Mouse (Mus musculus) limb, embryonic 12.5 days (tissue): ENCODE results near the gene Tmprss11b. TPM values are rescaled to one million over a fixed set of nuclear protein-coding genes. Genes with fewer than 3 reads are reported as not detected.

ENCODE experiments used
- polyA plus RNA-seq: library from polyadenylated mRNA; unstranded; fragments of >200 nt; fragmentation: Nextera tagmentation; extraction: Ambion mirVana; gene quantifications from 2 replicates; pipeline ENCODE4 v1.2.1, GENCODE M21; 2016

Gene Tmprss11b
- polyA plus RNA-seq, 1 experiment from 2014 or later, result not detected

Other genes with a start within 250 kb of the Tmprss11b start
- gene Tmprss11a, start 207.4 kb downstream of the Tmprss11b start, polyA plus RNA-seq, result not detected in 2 replicates
- not detected in 2 replicates for gene Tmprss11g, start 157.8 kb downstream of the Tmprss11b start, polyA plus RNA-seq
- 0.05 TPM in 1 of 2 replicates, not detected in the other for gene Tmprss11f, start 43.9 kb downstream of the Tmprss11b start, polyA plus RNA-seq
- not detected in 2 replicates for gene Tmprss11e, start 69.5 kb upstream of the Tmprss11b start, polyA plus RNA-seq
- gene Ythdc1, start 127.9 kb upstream of the Tmprss11b start, polyA plus RNA-seq, result 47.6 and 55.3 TPM in 2 replicates
- not detected in 2 replicates for gene Ugt2b34, start 230.6 kb upstream of the Tmprss11b start, polyA plus RNA-seq